Comparison of ENCODE assay signal across 32 mouse cellular contexts in the genomic region with DNA sequence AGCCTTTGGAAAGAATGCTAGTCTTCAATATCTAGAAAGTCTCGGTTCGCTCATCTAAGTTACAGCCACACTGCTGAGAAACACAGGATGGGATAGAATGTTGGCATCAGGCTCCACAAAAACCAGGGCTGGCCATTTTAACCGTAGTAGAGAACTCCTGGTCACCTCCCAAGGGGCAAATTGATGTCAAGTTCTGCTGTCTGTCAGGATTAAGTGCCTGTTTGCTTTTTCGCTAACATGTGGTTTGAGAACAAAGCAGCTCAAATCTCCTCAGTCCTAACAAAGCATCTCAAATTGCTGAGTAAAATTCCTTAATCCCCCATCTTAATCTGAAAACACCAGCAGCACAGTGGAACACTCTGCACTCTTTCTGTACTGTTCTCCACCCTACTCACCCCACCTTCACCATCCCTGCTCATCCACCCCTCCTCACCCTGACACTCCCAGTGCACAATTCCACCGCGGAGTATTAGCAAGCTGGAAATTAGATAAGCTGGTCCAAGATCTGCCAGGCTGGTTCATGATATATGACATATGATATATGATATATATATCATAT.
DNase-seq lines count a peak whose midpoint lies in the region; ATAC-seq lines count a peak whose summit lies in the region.
"Had no signal": no experiment of that assay in that cellular context is flagged by ENCODE, and none has a peak within 500 bp of the region (broad histone marks: within the 10 kb centered on the region; RNA-seq: fewer than 3 reads in every experiment).

No protein-coding gene starts in this region.

- 36% methylated on average over 6 of the region's 6 CpGs for WGBS in midbrain, embryonic 12.5 days
- WGBS in stomach, embryonic 15.5 days = 56% methylated on average over 6 of the region's 6 CpGs

- H3K36me3 ChIP-seq in midbrain, embryonic 12.5 days = no peaks in the 10 kb centered on the region
- no peaks in the 10 kb centered on the region for H3K36me3 ChIP-seq in stomach, embryonic 15.5 days
- H3K36me3 ChIP-seq: forebrain, embryonic 15.5 days; G1E; heart, embryonic 12.5 days; hindbrain, embryonic 10.5 days; hindbrain, embryonic 15.5 days; kidney, embryonic 15.5 days; limb, embryonic 15.5 days; liver, embryonic 13.5 days; neural tube, embryonic 12.5 days had no signal

- intact Hi-C loops in heart, postnatal 25 days (cut with DNase I) = no loop called here

- no peak overlapping the region for H3K9ac ChIP-seq in midbrain, embryonic 12.5 days (replicated peaks)
- H3K9ac ChIP-seq in stomach, embryonic 15.5 days = no peak overlapping the region
- H3K9ac ChIP-seq: forebrain, embryonic 15.5 days; heart, embryonic 12.5 days; hindbrain, embryonic 15.5 days; kidney, embryonic 15.5 days; limb, embryonic 15.5 days; liver, embryonic 13.5 days; neural tube, embryonic 12.5 days had no signal

- H3K27me3 ChIP-seq in midbrain, embryonic 12.5 days = peaks cover 7% of the 10 kb centered on the region; the same call in 1 of the 2 replicates
- H3K27me3 ChIP-seq in stomach, embryonic 15.5 days (replicated peaks) = no peaks in the 10 kb centered on the region
- H3K27me3 ChIP-seq: forebrain, embryonic 15.5 days; heart, embryonic 12.5 days; hindbrain, embryonic 15.5 days; kidney, embryonic 15.5 days; limb, embryonic 15.5 days; liver, embryonic 13.5 days; neural tube, embryonic 12.5 days had no signal

- H3K4me2 ChIP-seq in midbrain, embryonic 12.5 days (replicated peaks) = no peak overlapping the region
- no peak overlapping the region for H3K4me2 ChIP-seq in stomach, embryonic 15.5 days
- H3K4me2 ChIP-seq: forebrain, embryonic 15.5 days; heart, embryonic 12.5 days; hindbrain, embryonic 15.5 days; kidney, embryonic 15.5 days; limb, embryonic 15.5 days; liver, embryonic 13.5 days; neural tube, embryonic 12.5 days had no signal

- no peak overlapping the region for H3K27ac ChIP-seq in midbrain, embryonic 12.5 days (replicated peaks)
- peak overlapping the region; percentile 28; the same call in 1 of the 2 replicates for H3K27ac ChIP-seq in stomach, embryonic 15.5 days
- H3K27ac ChIP-seq: forebrain, embryonic 15.5 days; gastrocnemius, adult 2 months; heart, adult 2 months; hindbrain, embryonic 10.5 days; hindbrain, embryonic 15.5 days; kidney, embryonic 15.5 days; layer of hippocampus, adult 2 months; limb, embryonic 15.5 days; liver, embryonic 13.5 days; macrophage; neural tube, embryonic 12.5 days had no signal

- H3K4me3 ChIP-seq in midbrain, embryonic 12.5 days = no peak overlapping the region
- no peak overlapping the region for H3K4me3 ChIP-seq in stomach, embryonic 15.5 days (replicated peaks)
- H3K4me3 ChIP-seq: forebrain, embryonic 15.5 days; gastrocnemius, adult 2 months; heart, adult 2 months; heart, embryonic 12.5 days; hindbrain, embryonic 10.5 days; hindbrain, embryonic 15.5 days; kidney, embryonic 15.5 days; layer of hippocampus, adult 2 months; limb, embryonic 15.5 days; liver, embryonic 13.5 days; neural tube, embryonic 12.5 days had no signal

- ATAC-seq in midbrain, embryonic 12.5 days (ENCODE audit: low FRiP score, low read depth) = peak; percentile 80
- no peak for ATAC-seq in stomach, embryonic 15.5 days (ENCODE audit: insufficient read depth, low FRiP score, low read depth)
- ATAC-seq: forebrain, embryonic 15.5 days; inflammation-experienced regulatory T-cells, adult 6 months had no signal

- peak; percentile 48 for DNase-seq in heart, adult 11 months
- DNase-seq in heart, postnatal 25 days (ENCODE audit: low spot score) = no peak
- DNase-seq in embryo, embryonic 10.5 days (ENCODE audit: low spot score) = peak; percentile 51
- DNase-seq in thymus, postnatal 4 days = no peak
- DNase-seq in kidney, postnatal 14 days = no peak
- no peak for DNase-seq in thymus, adult 18-20 months
- DNase-seq: adrenal gland, adult 8-10 months; cerebellum, adult 2 months; cerebellum, postnatal 14 days; gastrocnemius, adult 2 months; gastrocnemius, postnatal 36 days; heart, adult 2 months; kidney, adult 18-20 months; kidney, postnatal 36 days; left cerebral cortex, postnatal 4 days; liver, embryonic 13.5 days; lung, adult 2 months; lung, postnatal 10 days; right cerebral cortex, postnatal 14 days had no signal

- no peaks in the 10 kb centered on the region for H3K9me3 ChIP-seq in midbrain, embryonic 12.5 days
- no peaks in the 10 kb centered on the region for H3K9me3 ChIP-seq in stomach, embryonic 15.5 days
- H3K9me3 ChIP-seq: forebrain, embryonic 15.5 days; G1E; heart, embryonic 12.5 days; hindbrain, embryonic 10.5 days; hindbrain, embryonic 15.5 days; kidney, embryonic 15.5 days; limb, embryonic 15.5 days; liver, embryonic 13.5 days; neural tube, embryonic 12.5 days had no signal

- no peaks in the 10 kb centered on the region for H3K4me1 ChIP-seq in midbrain, embryonic 12.5 days
- H3K4me1 ChIP-seq in stomach, embryonic 15.5 days = no peaks in the 10 kb centered on the region
- H3K4me1 ChIP-seq: forebrain, embryonic 15.5 days; heart, embryonic 12.5 days; hindbrain, embryonic 15.5 days; limb, embryonic 15.5 days; liver, embryonic 13.5 days had no signal

Comparison
In these comparisons a context has a peak if more than half of its experiments do, and no peak if none do; other contexts are left out.
1. DNase-seq: peak in heart, adult 11 months (single experiment) and embryo, embryonic 10.5 days (single experiment); none in heart, postnatal 25 days (single experiment), thymus, postnatal 4 days (single experiment), kidney, postnatal 14 days (single experiment) and thymus, adult 18-20 months (0 of 2).